Mouse (Mus musculus): ENCODE results near the gene Naip1. TPM values are rescaled to one million over a fixed set of nuclear protein-coding genes. Genes with fewer than 3 reads are reported as not detected.

Gene Naip1
- total RNA-seq, 4 experiments from 2014 or later: 0.06 to 0.08 (median 0.07) TPM; not detected in 1

DNA sequence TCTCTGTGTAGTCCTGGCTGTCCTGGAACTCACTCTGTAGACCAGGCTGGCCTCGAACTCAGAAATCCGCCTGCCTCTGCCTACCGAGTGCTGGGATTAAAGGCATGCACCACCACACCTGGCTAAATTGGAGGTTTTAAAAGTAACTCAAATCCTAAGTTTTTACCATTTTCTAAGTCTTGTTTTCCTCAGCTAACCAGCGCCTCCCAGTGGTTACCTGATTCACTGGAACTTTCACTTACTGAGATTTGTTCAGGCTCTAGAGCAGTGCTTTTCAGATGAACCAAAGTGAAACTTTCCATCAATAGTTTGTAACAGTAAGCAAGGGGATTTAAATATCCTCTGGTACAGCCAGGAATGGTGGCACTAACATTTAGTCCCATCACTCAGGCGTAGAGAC, 61.6 kb downstream of the Naip1 start:
- peak; percentile 5 for DNase-seq

DNA sequence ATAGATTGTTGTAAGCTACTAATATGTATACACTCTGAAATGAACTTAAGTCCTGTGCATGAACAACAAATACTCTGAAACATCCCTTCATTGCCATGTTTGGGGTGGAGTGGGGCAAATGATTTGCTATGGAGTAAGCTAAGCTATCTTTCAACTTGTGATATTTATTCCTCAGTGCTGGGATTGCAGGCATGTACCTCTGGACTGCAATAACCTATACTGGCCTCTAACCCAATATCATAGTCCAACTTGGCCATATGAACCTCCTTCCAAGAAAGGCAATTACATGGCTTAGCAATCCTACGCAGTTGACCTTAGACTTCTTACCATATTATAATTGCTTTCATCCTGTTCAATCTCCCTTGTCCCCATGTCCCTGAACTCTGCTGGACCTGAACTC, 82.1 kb downstream of the Naip1 start:
- DNase-seq: no peak

Other genes with a start within 250 kb of the Naip1 start
- 1 to 10 TPM; 2.7 to 8.3 (median 5.7) TPM for gene Naip5, start 206.5 kb downstream of the Naip1 start, total RNA-seq (2022)
- 1 to 10 TPM in 1 of 4 experiments, under 1 TPM in 3; 0.23 to 1.2 (median 0.43) TPM for gene Naip6, start 135.2 kb downstream of the Naip1 start, total RNA-seq (2022)
- 10 to 100 TPM; 31.7 to 42.7 (median 35.5) TPM for gene Gtf2h2, start 39.7 kb upstream of the Naip1 start, total RNA-seq (2022)
- 10 to 100 TPM in 2 of 4 experiments, 1 to 10 TPM in 2; 6.6 to 28.6 (median 16.7) TPM for gene Ocln, start 99.8 kb upstream of the Naip1 start, total RNA-seq (2022)
- 1 to 10 TPM in 1 of 4 experiments, under 1 TPM in 3; 0.61 to 1.4 (median 0.83) TPM for gene Marveld2, start 164.1 kb upstream of the Naip1 start, total RNA-seq (2022)
- gene Ak6, start 198.1 kb upstream of the Naip1 start, total RNA-seq (2022): 10 to 100 TPM; 63.5 to 73.0 (median 71.1) TPM
- 10 to 100 TPM; 20.8 to 24.1 (median 22.3) TPM for gene Rad17, start 198.2 kb upstream of the Naip1 start, total RNA-seq (2022)
- 10 to 100 TPM in 2 of 4 experiments, 1 to 10 TPM in 2; 8.3 to 15.0 (median 10.0) TPM for gene Taf9, start 198.7 kb upstream of the Naip1 start, total RNA-seq (2022)
- gene Ccdc125, start 216.8 kb upstream of the Naip1 start, total RNA-seq (2022): 1 to 10 TPM in 2 of 4 experiments, under 1 TPM in 2; 0.67 to 1.6 (median 0.98) TPM